Mouse (Mus musculus) forebrain, embryonic 11.5 days (tissue): ENCODE measurements around the gene Eea1. TPM values are rescaled to one million over a fixed set of nuclear protein-coding genes. Genes with fewer than 3 reads are reported as not detected.

Source experiments
- ATAC-seq: fragments of 200-750 bp; cut with Nextera tagmentation; replicated peaks from 2 replicates; pipeline ENCODE4 v1.8.0; 2017; ENCODE audit warnings: moderate TSS enrichment; ENCODE audit not compliant: low FRiP score
- DNase-seq: peaks from one replicate; pipeline ENCODE4 v3.0.0-alpha.2; 2017; ENCODE audit warnings: low spot score
- H3K27ac ChIP-seq: fragments of 300-500 bp; sonication (generic); 2 replicates; pipeline ENCODE4 v1.5.1; 2014; ENCODE audit warnings: low read depth, low read length
- H3K27me3 ChIP-seq: fragments of 300-500 bp; sonication (generic); 2 replicates; pipeline ENCODE4 v1.6.1; 2014; ENCODE audit warnings: mild to moderate bottlenecking, low read length, mixed read lengths; ENCODE audit not compliant: control insufficient read depth, insufficient read depth
- H3K36me3 ChIP-seq: fragments of 300-500 bp; sonication (generic); 2 replicates; pipeline ENCODE4 v1.6.1; 2014; ENCODE audit warnings: mild to moderate bottlenecking, low read length, moderate library complexity, mixed read lengths; ENCODE audit not compliant: control insufficient read depth, insufficient read depth
- H3K4me1 ChIP-seq: fragments of 300-500 bp; sonication (generic); replicated peaks from 2 replicates; pipeline ENCODE4 v1.6.1; 2014; ENCODE audit warnings: low read length, mixed read lengths; ENCODE audit not compliant: control insufficient read depth, insufficient read depth
- H3K4me2 ChIP-seq: fragments of 300-500 bp; sonication (generic); 2 replicates; pipeline ENCODE4 v1.6.1; 2014; ENCODE audit warnings: low read depth, mild to moderate bottlenecking, low read length, moderate library complexity, mixed read lengths; ENCODE audit not compliant: severe bottlenecking
- H3K4me3 ChIP-seq: fragments of 300-500 bp; sonication (generic); 2 replicates; pipeline ENCODE4 v1.5.1; 2014; ENCODE audit warnings: low read depth, low read length
- H3K9ac ChIP-seq: fragments of 300-500 bp; sonication (generic); 2 replicates; pipeline ENCODE4 v1.6.1; 2014; ENCODE audit warnings: low read length
- H3K9me3 ChIP-seq: fragments of 300-500 bp; sonication (generic); 2 replicates; pipeline ENCODE4 v1.6.1; 2016; ENCODE audit warnings: low read length, mixed read lengths; ENCODE audit not compliant: control insufficient read depth
- WGBS: fragments of 180-500 bp; shearing (Covaris S2); extraction: QIAGEN DNeasy Blood & Tissue Kit; methylation state at CpG from one replicate; pipeline ENCODE4 v1.1.7; 2014; 5-methylcytosine and 5-hydroxymethylcytosine counted together
- polyA plus RNA-seq: library from polyadenylated mRNA; unstranded; fragments of >200 nt; fragmentation: Nextera tagmentation; extraction: Ambion mirVana; gene quantifications from 2 replicates; pipeline ENCODE4 v1.2.1, GENCODE M21; 2014

Eea1 gene
- polyA plus RNA-seq, 1 experiment from 2014 or later, result 12.0 TPM

GRCm38 (mm10) chr10:96089744-96090143 lies 149.3 kb downstream of the Eea1 start:
- DNase-seq (no peak), ATAC-seq (no peak)
- Histone ChIP-seq H3K27ac (no peak overlapping the region), H3K4me1 (no peaks in the 10 kb centered on the region), H3K4me3 (no peak overlapping the region), H3K9ac (no peak overlapping the region), H3K36me3 (no peaks in the 10 kb centered on the region), H3K4me2 (no peak overlapping the region), H3K9me3 (no peaks in the 10 kb centered on the region), H3K27me3 (no peaks in the 10 kb centered on the region)
- WGBS, result 35% methylated on average over 1 of the region's 1 CpGs

GRCm38 (mm10) chr10:96090388-96090787 lies 149.9 kb downstream of the Eea1 start:
- Histone ChIP-seq H3K4me2 (no peak overlapping the region), H3K27me3 (no peaks in the 10 kb centered on the region), H3K4me3 (no peak overlapping the region), H3K9me3 (no peaks in the 10 kb centered on the region), H3K27ac (no peak overlapping the region), H3K9ac (no peak overlapping the region), H3K4me1 (no peaks in the 10 kb centered on the region), H3K36me3 (no peaks in the 10 kb centered on the region)
- DNase-seq (no peak), ATAC-seq (no peak)
- WGBS, result 82% methylated on average over 3 of the region's 3 CpGs

GRCm38 (mm10) chr10:96093890-96094531 lies 153.6 kb downstream of the Eea1 start:
- DNase-seq (no peak), ATAC-seq (no peak)
- Histone ChIP-seq H3K27ac (no peak overlapping the region), H3K36me3 (no peaks in the 10 kb centered on the region), H3K9ac (no peak overlapping the region), H3K27me3 (no peaks in the 10 kb centered on the region), H3K4me2 (no peak overlapping the region), H3K4me1 (no peaks in the 10 kb centered on the region), H3K9me3 (no peaks in the 10 kb centered on the region), H3K4me3 (no peak overlapping the region)
- WGBS, result 19% methylated on average over 2 of the region's 2 CpGs

- DNase-seq (no peak), ATAC-seq (no peak)
- 71% methylated on average over 2 of the region's 2 CpGs for WGBS
- no peaks in the 10 kb centered on the region for H3K27me3 ChIP-seq
- no peak overlapping the region for H3K27ac ChIP-seq
- H3K9ac ChIP-seq, result no peak overlapping the region
- H3K4me1 ChIP-seq, result no peaks in the 10 kb centered on the region
- H3K4me3 ChIP-seq, result no peak overlapping the region
- no peaks in the 10 kb centered on the region for H3K9me3 ChIP-seq
- H3K36me3 ChIP-seq, result no peaks in the 10 kb centered on the region
- no peak overlapping the region for H3K4me2 ChIP-seq
Measured at GRCm38 (mm10) chr10:96094559-96094958, 154.1 kb downstream of the Eea1 start.

Other genes with a start within 250 kb of the Eea1 start
- gene Gm33543, start 97.7 kb upstream of the Eea1 start, polyA plus RNA-seq, result not detected in 2 replicates
- not detected in 2 replicates for gene Gm5426, start 196.0 kb downstream of the Eea1 start, polyA plus RNA-seq